Comparison of ENCODE assay signal across 19 mouse cellular contexts in genomic region chr8:110372836-110373235, GRCm38 (mm10).
DNase-seq lines count a peak whose midpoint lies in the region.
"Had no signal": no experiment of that assay in that cellular context is flagged by ENCODE, and none has a peak within 500 bp of the region (broad histone marks: within the 10 kb centered on the region; RNA-seq: fewer than 3 reads in every experiment).

No protein-coding gene starts in this region.

- peak; percentile 4 to 24 for DNase-seq in layer of hippocampus, adult 18-20 months (ENCODE audit: low spot score in 2 of 2)
- DNase-seq in layer of hippocampus, postnatal 14 days (ENCODE audit: low spot score in 2 of 2): no peak
- DNase-seq in right cerebral cortex, adult 18-20 months: peak; percentile 1
- no peak for DNase-seq in right cerebral cortex, postnatal 4 days
- peak; percentile 62 for DNase-seq in adrenal gland, postnatal 10 days
- DNase-seq in retina, postnatal 1 day: no peak
- no peak for DNase-seq in urinary bladder, postnatal 4 days (ENCODE audit: low spot score in 2 of 2)
- DNase-seq: B cell, adult 2 months; cerebellum, adult 11-12 months; cerebellum, adult 9-11 months; embryo, embryonic 11 days; gastrocnemius, postnatal 14 days; heart, postnatal 4 days; kidney, adult 8-10 months; kidney, postnatal 4 days; liver; lung, embryonic 14.5 days; thymus, adult 18-20 months; thymus, postnatal 25 days had no signal

Comparison
In these comparisons a context has a peak if more than half of its experiments do, and no peak if none do; other contexts are left out.
1. DNase-seq: peak in layer of hippocampus, adult 18-20 months (2 of 2), right cerebral cortex, adult 18-20 months (single experiment) and adrenal gland, postnatal 10 days (single experiment); none in layer of hippocampus, postnatal 14 days (0 of 2), right cerebral cortex, postnatal 4 days (single experiment), retina, postnatal 1 day (single experiment) and urinary bladder, postnatal 4 days (0 of 2).